Comparison of ENCODE assay signal across 8 mouse cellular contexts in the genomic region with DNA sequence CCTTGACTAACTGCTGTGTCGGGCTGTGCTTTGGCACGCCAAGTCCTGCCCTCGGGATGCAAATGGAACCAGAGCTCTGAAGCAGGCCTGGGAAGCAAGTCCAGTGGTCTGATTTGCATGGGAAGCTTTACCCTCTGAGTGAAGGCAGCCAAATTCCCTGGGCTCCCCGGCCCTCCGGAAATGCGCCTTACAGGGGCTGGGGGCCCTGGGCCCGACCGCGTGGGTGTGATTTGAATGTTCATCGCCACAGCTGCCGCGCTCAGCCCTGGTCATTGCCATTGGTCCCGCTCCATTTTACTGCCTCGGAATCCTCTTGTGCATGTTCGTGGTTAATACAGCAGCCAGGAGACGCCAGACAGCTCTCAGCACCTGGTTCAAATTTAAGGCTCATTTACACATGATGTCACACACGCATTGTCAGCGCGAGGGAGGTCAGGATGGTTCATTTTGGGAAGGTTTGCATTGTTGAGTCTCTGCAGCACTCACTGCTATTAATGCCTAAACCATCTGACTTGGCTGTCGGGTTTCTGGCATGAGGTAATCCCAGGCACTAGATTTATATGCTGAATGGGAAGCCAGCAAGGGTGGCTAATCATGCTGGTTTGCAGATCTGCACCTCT.
DNase-seq lines count a peak whose midpoint lies in the region; ATAC-seq lines count a peak whose summit lies in the region.
"Had no signal": no experiment of that assay in that cellular context is flagged by ENCODE, and none has a peak within 500 bp of the region (broad histone marks: within the 10 kb centered on the region; RNA-seq: fewer than 3 reads in every experiment).

No protein-coding gene starts in this region.

- no peak overlapping the region for H3K4me3 ChIP-seq in embryonic facial prominence, embryonic 12.5 days
- H3K4me3 ChIP-seq in hindbrain, embryonic 14.5 days (replicated peaks; ENCODE audit: low read length): no peak overlapping the region
- no peak overlapping the region for H3K4me3 ChIP-seq in neural tube, embryonic 14.5 days (ENCODE audit: low read depth, low read length)
- H3K4me3 ChIP-seq in liver, embryonic 11.5 days (ENCODE audit: low read depth, low read length): no peak overlapping the region

- no peaks in the 10 kb centered on the region for H3K36me3 ChIP-seq in embryonic facial prominence, embryonic 12.5 days
- no peaks in the 10 kb centered on the region for H3K36me3 ChIP-seq in hindbrain, embryonic 14.5 days (replicated peaks; ENCODE audit: control insufficient read depth, insufficient read depth)
- H3K36me3 ChIP-seq in neural tube, embryonic 14.5 days (ENCODE audit: control insufficient read depth, insufficient read depth, low read length): no peaks in the 10 kb centered on the region
- H3K36me3 ChIP-seq in liver, embryonic 11.5 days (ENCODE audit: control insufficient read depth, insufficient read depth, low read length): no peaks in the 10 kb centered on the region

- no peaks in the 10 kb centered on the region for H3K27me3 ChIP-seq in embryonic facial prominence, embryonic 12.5 days
- no peaks in the 10 kb centered on the region for H3K27me3 ChIP-seq in hindbrain, embryonic 14.5 days (ENCODE audit: control insufficient read depth, insufficient read depth, low read length)
- no peaks in the 10 kb centered on the region for H3K27me3 ChIP-seq in neural tube, embryonic 14.5 days (ENCODE audit: control insufficient read depth, insufficient read depth, low read length)
- no peaks in the 10 kb centered on the region for H3K27me3 ChIP-seq in liver, embryonic 11.5 days (replicated peaks; ENCODE audit: control insufficient read depth, insufficient read depth, low read length)

- WGBS in embryonic facial prominence, embryonic 12.5 days: 7% methylated on average over 20 of the region's 20 CpGs
- 26% methylated on average over 20 of the region's 20 CpGs for WGBS in hindbrain, embryonic 14.5 days
- WGBS in neural tube, embryonic 14.5 days: 13% methylated on average over 20 of the region's 20 CpGs
- 40% methylated on average over 20 of the region's 20 CpGs for WGBS in liver, embryonic 11.5 days

- H3K9me3 ChIP-seq in embryonic facial prominence, embryonic 12.5 days: no peaks in the 10 kb centered on the region
- no peaks in the 10 kb centered on the region for H3K9me3 ChIP-seq in hindbrain, embryonic 14.5 days (ENCODE audit: control insufficient read depth, low read length)
- no peaks in the 10 kb centered on the region for H3K9me3 ChIP-seq in neural tube, embryonic 14.5 days (ENCODE audit: control insufficient read depth, low read length)
- no peaks in the 10 kb centered on the region for H3K9me3 ChIP-seq in liver, embryonic 11.5 days (ENCODE audit: control insufficient read depth, low read length)

- H3K9ac ChIP-seq in embryonic facial prominence, embryonic 12.5 days: no peak overlapping the region
- no peak overlapping the region for H3K9ac ChIP-seq in hindbrain, embryonic 14.5 days
- H3K9ac ChIP-seq in neural tube, embryonic 14.5 days (replicated peaks; ENCODE audit: low read depth, low read length): no peak overlapping the region
- H3K9ac ChIP-seq in liver, embryonic 11.5 days (ENCODE audit: low read depth, low read length): no peak overlapping the region

- ATAC-seq in embryonic facial prominence, embryonic 12.5 days (ENCODE audit: insufficient number of reproducible peaks, insufficient read depth, low FRiP score, low TSS enrichment): peak; percentile 75
- peak; percentile 60; the same call in 1 of the 2 replicates for ATAC-seq in hindbrain, embryonic 14.5 days (ENCODE audit: low FRiP score)
- peak; percentile 75; the same call in 1 of the 2 replicates for ATAC-seq in neural tube, embryonic 14.5 days (ENCODE audit: low read depth)
- ATAC-seq in liver, embryonic 11.5 days (replicated peaks; ENCODE audit: low FRiP score): no peak

- H3K27ac ChIP-seq in embryonic facial prominence, embryonic 12.5 days: peak overlapping the region; percentile 91
- H3K27ac ChIP-seq in hindbrain, embryonic 14.5 days: 0 out of 2 replicates have a peak overlapping the region, but pooled peaks have one; percentile 32
- no peak overlapping the region for H3K27ac ChIP-seq in neural tube, embryonic 14.5 days (ENCODE audit: low read depth, low read length)
- H3K27ac ChIP-seq in liver, embryonic 11.5 days (ENCODE audit: low read depth, low read length): no peak overlapping the region

- DNase-seq in right cerebral cortex, postnatal 4 days: peak; percentile 15
- DNase-seq in right cerebral cortex, postnatal 25 days: no peak
- peak; percentile 34 for DNase-seq in hindbrain, embryonic 14.5 days (ENCODE audit: low spot score)
- DNase-seq in MN1 (ENCODE audit: low spot score): no peak
- DNase-seq in liver, embryonic 11.5 days (ENCODE audit: low spot score): no peak
- DNase-seq: right cerebral cortex, adult 18-20 months had no signal

- peak overlapping the region; percentile 29 for H3K4me2 ChIP-seq in embryonic facial prominence, embryonic 12.5 days (replicated peaks)
- H3K4me2 ChIP-seq in hindbrain, embryonic 14.5 days (replicated peaks): no peak overlapping the region
- no peak overlapping the region for H3K4me2 ChIP-seq in neural tube, embryonic 14.5 days (ENCODE audit: low read depth, low read length)
- H3K4me2 ChIP-seq in liver, embryonic 11.5 days: no peak overlapping the region

- H3K4me1 ChIP-seq in embryonic facial prominence, embryonic 12.5 days: peaks cover 19% of the 10 kb centered on the region
- 0 out of 2 replicates have a peak, but pooled peaks cover 5% of the 10 kb centered on the region for H3K4me1 ChIP-seq in hindbrain, embryonic 14.5 days (replicated peaks; ENCODE audit: control insufficient read depth, insufficient read depth, low read length)
- no peaks in the 10 kb centered on the region for H3K4me1 ChIP-seq in neural tube, embryonic 14.5 days (ENCODE audit: control insufficient read depth, insufficient read depth, low read length)
- peaks cover 3% of the 10 kb centered on the region; the same call in 1 of the 2 replicates for H3K4me1 ChIP-seq in liver, embryonic 11.5 days (replicated peaks; ENCODE audit: control insufficient read depth, insufficient read depth, low read length)

Comparison
In these comparisons a context has a peak if more than half of its experiments do, and no peak if none do; other contexts are left out.
1. DNase-seq: peak in right cerebral cortex, postnatal 4 days (single experiment) and hindbrain, embryonic 14.5 days (single experiment); none in right cerebral cortex, postnatal 25 days (single experiment), MN1 (single experiment) and liver, embryonic 11.5 days (single experiment).
2. H3K27ac ChIP-seq: peak in embryonic facial prominence, embryonic 12.5 days (single experiment) and hindbrain, embryonic 14.5 days (single experiment); none in neural tube, embryonic 14.5 days (single experiment) and liver, embryonic 11.5 days (single experiment).